Mouse (Mus musculus) neural tube, embryonic 13.5 days (tissue): ENCODE measurements around the gene Zfp444. TPM values are rescaled to one million over a fixed set of nuclear protein-coding genes. Genes with fewer than 3 reads are reported as not detected.
"Not testable (repeated sequence)": the region's sequence is repeated elsewhere in the genome, so short reads cannot be mapped to it uniquely, and the experiment has no call there.

Experiments used
- ATAC-seq: fragments of 200-750 bp; cut with Nextera tagmentation; 2 replicates; pipeline ENCODE4 v1.8.0; 2017; ENCODE audit warnings: low read depth, mild to moderate bottlenecking, moderate TSS enrichment, moderate library complexity
- H3K27ac ChIP-seq: fragments of 300-500 bp; sonication (generic); replicated peaks from 2 replicates; pipeline ENCODE4 v1.5.1; 2015; ENCODE audit warnings: moderate library complexity, mild to moderate bottlenecking, inconsistent platforms
- H3K27me3 ChIP-seq: fragments of 300-500 bp; sonication (generic); 2 replicates; pipeline ENCODE4 v1.6.1; 2015; ENCODE audit warnings: mild to moderate bottlenecking, inconsistent platforms
- H3K36me3 ChIP-seq: fragments of 300-500 bp; sonication (generic); 2 replicates; pipeline ENCODE4 v1.6.1; 2015; ENCODE audit warnings: mild to moderate bottlenecking, inconsistent platforms
- H3K4me1 ChIP-seq: fragments of 300-500 bp; sonication (generic); replicated peaks from 2 replicates; pipeline ENCODE4 v1.6.1; 2015; ENCODE audit warnings: inconsistent platforms
- H3K4me2 ChIP-seq: fragments of 300-500 bp; sonication (generic); 2 replicates; pipeline ENCODE4 v1.6.1; 2015; ENCODE audit warnings: inconsistent platforms, mild to moderate bottlenecking, moderate library complexity
- H3K4me3 ChIP-seq: fragments of 300-500 bp; sonication (generic); 2 replicates; pipeline ENCODE4 v1.5.1; 2015; ENCODE audit warnings: mild to moderate bottlenecking, inconsistent platforms
- H3K9ac ChIP-seq: fragments of 300-500 bp; sonication (generic); 2 replicates; pipeline ENCODE4 v1.6.1; 2015; ENCODE audit warnings: moderate library complexity, mild to moderate bottlenecking, inconsistent platforms
- H3K9me3 ChIP-seq: fragments of 300-500 bp; sonication (generic); 2 replicates; pipeline ENCODE4 v1.6.1; 2016; ENCODE audit warnings: inconsistent platforms
- WGBS: fragments of 180-500 bp; shearing (Covaris S2); methylation state at CpG from one replicate; pipeline ENCODE4 v1.1.7; 2015; 5-methylcytosine and 5-hydroxymethylcytosine counted together
- polyA plus RNA-seq: library from polyadenylated mRNA; unstranded; fragments of >200 nt; fragmentation: Nextera tagmentation; extraction: Ambion mirVana; gene quantifications from 2 replicates; pipeline ENCODE4 v1.2.1, GENCODE M21; 2015

Gene Zfp444
- polyA plus RNA-seq, 1 experiment from 2014 or later, result 81.0 TPM

DNA sequence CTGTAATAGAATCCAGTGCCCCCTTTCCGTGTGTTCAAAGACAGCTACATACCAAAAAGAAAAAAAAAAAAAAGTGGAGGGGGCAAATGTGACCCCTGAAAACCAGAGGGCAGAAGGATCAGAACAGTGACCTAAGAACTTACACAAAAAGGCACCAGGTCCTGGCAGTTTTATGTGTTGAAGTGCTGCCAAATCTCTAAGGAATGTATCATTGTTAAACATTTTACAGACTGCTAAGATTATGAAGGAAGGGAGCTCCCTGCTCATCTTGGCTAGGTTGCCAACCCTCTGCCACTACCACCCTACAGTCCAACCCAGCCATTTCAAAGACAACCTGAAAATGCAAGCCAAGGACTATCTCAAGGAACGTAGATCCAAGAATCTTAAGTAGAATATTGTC lies 14.2 kb downstream of the Zfp444 start:
- no peak for ATAC-seq
- Histone ChIP-seq H3K4me2 (no peak overlapping the region), H3K36me3 (peaks cover 79% of the 10 kb centered on the region), H3K27ac (no peak overlapping the region), H3K9me3 (no peaks in the 10 kb centered on the region), H3K27me3 (no peaks in the 10 kb centered on the region), H3K4me1 (no peaks in the 10 kb centered on the region), H3K9ac (no peak overlapping the region), H3K4me3 (no peak overlapping the region)
- 90% methylated on average over 2 of the region's 2 CpGs for WGBS

DNA sequence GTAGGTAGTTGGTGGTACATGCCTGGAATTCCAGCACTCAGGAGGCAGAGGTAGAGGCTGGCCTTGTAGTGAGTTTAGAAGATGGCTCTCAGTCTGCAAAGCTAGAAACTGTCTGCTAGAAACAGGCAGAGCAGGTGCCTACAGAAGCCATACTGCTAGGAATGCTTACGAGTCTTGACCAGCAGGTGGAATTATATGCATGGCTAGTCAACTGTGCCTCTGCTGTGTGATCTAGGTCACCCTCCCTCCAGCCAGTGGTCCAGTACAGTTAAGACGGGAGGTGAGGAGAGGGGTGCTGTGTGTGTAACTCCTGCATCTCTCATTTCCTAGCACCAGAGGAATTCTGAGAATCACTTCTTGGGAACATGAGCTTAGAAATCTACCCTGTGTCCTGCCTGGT lies 14.7 kb downstream of the Zfp444 start:
- Histone ChIP-seq H3K27me3 (no peaks in the 10 kb centered on the region), H3K36me3 (peaks cover 78% of the 10 kb centered on the region), H3K27ac (no peak overlapping the region), H3K4me2 (no peak overlapping the region), H3K4me1 (no peaks in the 10 kb centered on the region), H3K9me3 (no peaks in the 10 kb centered on the region), H3K9ac (no peak overlapping the region), H3K4me3 (no peak overlapping the region)
- ATAC-seq, result no peak
- WGBS, result 86% methylated on average over 2 of the region's 2 CpGs

DNA sequence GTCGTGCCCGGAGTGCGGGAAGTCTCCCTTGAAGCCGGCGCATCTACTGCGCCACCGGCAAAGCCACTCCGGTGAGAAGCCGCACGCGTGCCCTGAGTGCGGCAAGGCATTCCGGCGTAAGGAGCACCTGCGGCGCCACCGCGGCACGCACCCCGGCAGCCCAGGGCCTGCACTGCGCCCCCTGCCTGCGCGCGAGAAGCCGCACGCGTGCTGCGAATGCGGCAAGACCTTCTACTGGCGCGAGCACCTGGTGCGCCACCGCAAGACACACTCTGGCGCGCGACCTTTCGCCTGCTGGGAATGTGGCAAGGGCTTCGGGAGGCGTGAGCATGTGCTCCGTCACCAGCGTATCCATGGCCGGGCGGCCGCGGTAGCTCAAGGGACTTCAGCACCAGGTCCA lies 17.5 kb downstream of the Zfp444 start:
- ATAC-seq, result no peak
- Histone ChIP-seq H3K4me2 (no peak overlapping the region), H3K9ac (no peak overlapping the region), H3K4me1 (no peaks in the 10 kb centered on the region), H3K27me3 (no peaks in the 10 kb centered on the region), H3K27ac (no peak overlapping the region), H3K9me3 (no peaks in the 10 kb centered on the region), H3K36me3 (peaks cover 59% of the 10 kb centered on the region), H3K4me3 (no peak overlapping the region)
- 29% methylated on average over 45 of the region's 45 CpGs for WGBS

DNA sequence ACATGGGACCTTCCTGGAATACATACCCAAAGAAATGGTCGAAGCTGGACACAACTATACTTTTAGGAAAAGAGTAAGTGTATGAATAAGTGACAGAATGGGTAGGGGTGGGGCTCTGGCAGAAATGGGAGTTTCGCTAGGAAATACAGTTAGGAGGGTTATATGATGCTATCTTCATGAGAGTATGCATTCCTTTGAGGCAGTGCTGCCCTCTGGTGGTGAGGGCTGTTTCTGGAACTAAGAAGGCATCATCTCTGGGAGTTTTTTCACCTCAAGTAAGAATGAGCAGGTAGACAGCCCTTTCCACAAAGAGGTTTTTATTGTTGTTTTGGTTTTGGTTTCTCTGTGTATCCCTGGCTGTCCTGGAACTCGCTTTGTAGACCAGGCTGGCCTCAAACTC lies 19.4 kb downstream of the Zfp444 start:
- H3K9ac ChIP-seq, result no peak overlapping the region
- H3K4me2 ChIP-seq, result no peak overlapping the region
- no peaks in the 10 kb centered on the region for H3K9me3 ChIP-seq
- no peak for ATAC-seq
- H3K4me1 ChIP-seq, result no peaks in the 10 kb centered on the region
- no peaks in the 10 kb centered on the region for H3K27me3 ChIP-seq
- peaks cover 42% of the 10 kb centered on the region for H3K36me3 ChIP-seq
- no peak overlapping the region for H3K27ac ChIP-seq
- H3K4me3 ChIP-seq, result no peak overlapping the region
- 36% methylated on average over 3 of the region's 3 CpGs for WGBS

DNA sequence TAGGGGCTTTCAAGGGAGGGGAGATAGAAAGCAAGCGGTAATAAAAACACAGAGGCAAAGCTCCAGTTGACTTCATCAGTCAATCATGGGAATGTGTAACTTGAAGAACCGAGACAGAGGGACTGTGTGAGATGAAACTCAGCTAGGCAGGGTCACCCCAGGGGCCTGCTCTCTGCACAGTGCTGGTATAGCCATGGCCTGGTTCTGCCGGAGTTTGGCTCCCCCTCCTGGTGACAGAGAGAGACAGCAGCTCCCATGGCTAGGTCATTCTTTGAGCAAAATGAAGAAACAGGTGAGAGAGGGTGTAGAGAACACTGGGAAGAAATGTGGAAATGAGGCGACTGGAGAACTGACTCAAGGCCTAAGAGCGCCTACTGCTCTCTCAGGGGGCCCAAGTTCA lies 22.1 kb downstream of the Zfp444 start:
- H3K9ac ChIP-seq, result no peak overlapping the region
- 21% methylated on average over 5 of the region's 5 CpGs for WGBS
- no peak overlapping the region for H3K4me3 ChIP-seq
- ATAC-seq, result peak; percentile 74
- H3K9me3 ChIP-seq, result no peaks in the 10 kb centered on the region
- H3K4me2 ChIP-seq, result no peak overlapping the region
- no peaks in the 10 kb centered on the region for H3K27me3 ChIP-seq
- H3K4me1 ChIP-seq, result no peaks in the 10 kb centered on the region
- H3K36me3 ChIP-seq, result peaks cover 15% of the 10 kb centered on the region
- no peak overlapping the region for H3K27ac ChIP-seq

DNA sequence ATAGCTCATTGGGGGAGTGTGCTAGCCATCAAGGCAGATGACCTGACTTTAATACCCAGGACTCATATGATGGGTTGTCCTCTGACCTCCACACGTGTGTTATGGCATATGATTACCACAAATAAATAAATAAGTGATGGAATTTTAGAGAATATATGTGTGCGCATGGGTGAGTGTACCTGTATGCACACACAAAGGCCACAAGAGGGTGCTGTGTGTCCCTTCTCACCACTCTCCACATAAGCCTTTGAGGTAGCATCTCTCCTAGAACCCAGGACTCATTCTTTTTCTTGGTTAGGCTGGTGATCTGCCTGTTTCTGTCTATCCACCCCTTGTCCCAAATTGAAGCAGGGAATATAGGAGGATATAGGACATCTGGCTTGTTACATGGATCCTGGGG lies 23.8 kb downstream of the Zfp444 start:
- ATAC-seq, result no peak
- 49% methylated on average over 2 of the region's 2 CpGs for WGBS
- no peak overlapping the region for H3K4me2 ChIP-seq
- no peaks in the 10 kb centered on the region for H3K27me3 ChIP-seq
- peaks cover 7% of the 10 kb centered on the region; the same call in 1 of the 2 replicates for H3K9me3 ChIP-seq
- H3K36me3 ChIP-seq, result no peaks in the 10 kb centered on the region
- H3K4me3 ChIP-seq, result no peak overlapping the region
- H3K27ac ChIP-seq, result no peak overlapping the region
- H3K4me1 ChIP-seq, result no peaks in the 10 kb centered on the region
- no peak overlapping the region for H3K9ac ChIP-seq

- Histone ChIP-seq H3K9ac (no peak within 1 kb of the TSS), H3K4me1 (no peaks in the 10 kb centered on the region), H3K4me3 (no peak within 1 kb of the TSS), H3K27ac (no peak within 1 kb of the TSS), H3K36me3 (no peaks in the 10 kb centered on the region), H3K27me3 (no peaks in the 10 kb centered on the region), H3K9me3 (peaks cover 7% of the 10 kb centered on the region; the same call in 1 of the 2 replicates), H3K4me2 (no peak within 1 kb of the TSS)
- ATAC-seq, result no peak
- WGBS, result 68% methylated on average over 3 of the region's 3 CpGs
Observed at GRCm38 (mm10) chr7:6196790-6197189, 24.8 kb downstream of the Zfp444 start, which contains the start of gene Galp. Gene Galp (plus strand): TSS chr7:6197090.

GRCm38 (mm10) chr7:6204200-6204599 lies 32.2 kb downstream of the Zfp444 start:
- H3K27ac ChIP-seq, result no peak overlapping the region
- H3K27me3 ChIP-seq, result no peaks in the 10 kb centered on the region
- H3K4me3 ChIP-seq, result no peak overlapping the region
- 81% methylated on average over 3 of the region's 3 CpGs for WGBS
- H3K9ac ChIP-seq, result no peak overlapping the region
- no peaks in the 10 kb centered on the region for H3K36me3 ChIP-seq
- no peak overlapping the region for H3K4me2 ChIP-seq
- no peaks in the 10 kb centered on the region for H3K4me1 ChIP-seq
- peaks cover 7% of the 10 kb centered on the region; the same call in 1 of the 2 replicates for H3K9me3 ChIP-seq
- no peak for ATAC-seq

- Histone ChIP-seq H3K9me3 (peaks cover 5% of the 10 kb centered on the region), H3K4me1 (no peaks in the 10 kb centered on the region), H3K36me3 (no peaks in the 10 kb centered on the region), H3K27me3 (no peaks in the 10 kb centered on the region), H3K27ac (no peak overlapping the region), H3K9ac (no peak overlapping the region), H3K4me3 (no peak overlapping the region), H3K4me2 (no peak overlapping the region)
- 46% methylated on average over 5 of the region's 5 CpGs for WGBS
- no peak for ATAC-seq
Observed at GRCm38 (mm10) chr7:6213144-6213543, 41.1 kb downstream of the Zfp444 start.

DNA sequence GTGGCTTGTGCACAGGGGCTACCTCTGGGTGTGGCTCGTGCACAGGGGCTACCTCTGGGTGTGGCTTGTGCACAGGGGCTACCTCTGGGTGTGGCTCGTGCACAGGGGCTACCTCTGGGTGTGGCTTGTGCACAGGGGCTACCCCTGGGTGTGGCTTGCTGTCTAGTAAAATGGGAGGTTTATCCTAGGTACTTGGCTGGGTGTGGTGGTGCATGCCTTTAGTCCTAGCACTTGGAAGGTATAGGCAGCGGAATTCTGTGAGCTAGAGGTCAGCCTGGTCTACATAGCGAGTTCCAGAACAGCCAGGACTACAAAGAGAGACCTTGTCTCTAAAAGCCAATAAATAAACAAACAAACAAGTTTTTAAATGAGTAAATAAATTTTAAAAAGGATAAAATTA lies 42.7 kb downstream of the Zfp444 start:
- H3K27ac ChIP-seq, H3K36me3 ChIP-seq, H3K9me3 ChIP-seq, H3K4me1 ChIP-seq, H3K4me2 ChIP-seq, H3K27me3 ChIP-seq, H3K4me3 ChIP-seq, H3K9ac ChIP-seq, ATAC-seq: not testable (repeated sequence)
- 69% methylated on average over 4 of the region's 4 CpGs for WGBS

GRCm38 (mm10) chr7:6220147-6220546 lies 48.1 kb downstream of the Zfp444 start:
- no peak overlapping the region for H3K4me2 ChIP-seq
- no peak overlapping the region for H3K27ac ChIP-seq
- no peaks in the 10 kb centered on the region for H3K4me1 ChIP-seq
- H3K9me3 ChIP-seq, result no peaks in the 10 kb centered on the region
- WGBS, result 60% methylated on average over 3 of the region's 3 CpGs
- no peak for ATAC-seq
- H3K9ac ChIP-seq, result no peak overlapping the region
- H3K36me3 ChIP-seq, result no peaks in the 10 kb centered on the region
- H3K27me3 ChIP-seq, result no peaks in the 10 kb centered on the region
- H3K4me3 ChIP-seq, result no peak overlapping the region

DNA sequence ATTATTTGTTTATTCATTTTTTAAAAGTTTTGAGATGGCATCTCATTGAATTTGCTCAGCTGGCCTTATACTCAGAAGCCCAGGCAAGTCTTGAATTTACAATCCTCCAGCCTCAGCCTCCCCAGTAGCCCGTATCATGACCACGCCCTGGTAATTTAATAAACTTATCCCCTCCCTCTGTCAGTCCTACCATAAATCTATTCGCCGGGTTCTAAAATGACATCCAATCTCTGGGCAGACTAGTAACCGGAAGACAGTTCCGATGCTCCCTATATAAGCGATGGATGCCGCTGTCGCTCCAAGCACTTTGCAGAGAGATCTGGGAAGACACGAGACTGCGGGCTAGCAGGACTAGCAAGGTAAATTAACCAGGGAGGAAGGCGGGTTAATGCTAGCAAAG lies 50.0 kb downstream of the Zfp444 start, which contains the start of gene Zscan5b:
TSS of gene Zscan5b (plus strand) at position 301 of the 400 bp plus-strand sequence.
- no peak for ATAC-seq
- H3K36me3 ChIP-seq, result no peaks in the 10 kb centered on the region
- WGBS, result 90% methylated on average over 12 of the region's 12 CpGs
- no peaks in the 10 kb centered on the region for H3K27me3 ChIP-seq
- H3K27ac ChIP-seq, result no peak within 1 kb of the TSS
- no peak within 1 kb of the TSS for H3K4me2 ChIP-seq
- no peak within 1 kb of the TSS for H3K9ac ChIP-seq
- H3K9me3 ChIP-seq, result no peaks in the 10 kb centered on the region
- no peaks in the 10 kb centered on the region for H3K4me1 ChIP-seq
- no peak within 1 kb of the TSS for H3K4me3 ChIP-seq

DNA sequence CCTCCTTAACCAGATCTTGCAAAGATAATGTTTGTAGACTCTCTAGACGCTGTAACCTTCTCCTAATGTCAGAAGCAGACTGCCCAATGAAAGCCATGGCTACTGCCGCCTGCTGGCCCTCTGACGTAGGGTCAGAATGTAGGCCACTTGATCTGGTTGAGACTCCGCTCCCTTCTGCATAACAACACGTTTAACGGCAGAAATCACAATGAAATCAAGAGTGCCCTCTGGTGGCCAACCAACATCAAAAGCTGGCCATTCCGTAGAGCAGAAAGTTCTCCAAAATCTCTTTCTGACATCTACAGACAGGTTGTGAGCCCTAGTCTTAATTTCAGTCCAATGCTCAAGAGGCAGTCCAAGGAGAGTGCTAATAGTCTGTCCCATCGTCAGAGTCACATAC lies 56.5 kb downstream of the Zfp444 start:
- not testable (repeated sequence) for H3K4me2 ChIP-seq, H3K4me3 ChIP-seq, H3K27me3 ChIP-seq, H3K36me3 ChIP-seq, H3K27ac ChIP-seq, H3K9ac ChIP-seq, H3K4me1 ChIP-seq, H3K9me3 ChIP-seq, ATAC-seq
- WGBS, result 61% methylated on average over 8 of the region's 8 CpGs
